Mouse (Mus musculus) spleen, adult 2 months (tissue): Measurements from ENCODE around the gene Gm8914.
"Not testable (repeated sequence)": the region's sequence is repeated elsewhere in the genome, so short reads cannot be mapped to it uniquely, and the experiment has no call there.

Experiments used
- CTCF ChIP-seq: fragments of 200-500 bp; IDR thresholded peaks from 2 replicates; pipeline ENCODE4 v1.5.1; 2011; ENCODE audit warnings: mild to moderate bottlenecking, inconsistent platforms; ENCODE audit not compliant: insufficient read depth, insufficient read length, insufficient replicate concordance; ENCODE audit errors: extremely low read depth
- POLR2A ChIP-seq: fragments of 200-500 bp; IDR thresholded peaks from 2 replicates; pipeline ENCODE4 v1.6.1; 2011; ENCODE audit warnings: low read depth, low read length, inconsistent platforms

DNA sequence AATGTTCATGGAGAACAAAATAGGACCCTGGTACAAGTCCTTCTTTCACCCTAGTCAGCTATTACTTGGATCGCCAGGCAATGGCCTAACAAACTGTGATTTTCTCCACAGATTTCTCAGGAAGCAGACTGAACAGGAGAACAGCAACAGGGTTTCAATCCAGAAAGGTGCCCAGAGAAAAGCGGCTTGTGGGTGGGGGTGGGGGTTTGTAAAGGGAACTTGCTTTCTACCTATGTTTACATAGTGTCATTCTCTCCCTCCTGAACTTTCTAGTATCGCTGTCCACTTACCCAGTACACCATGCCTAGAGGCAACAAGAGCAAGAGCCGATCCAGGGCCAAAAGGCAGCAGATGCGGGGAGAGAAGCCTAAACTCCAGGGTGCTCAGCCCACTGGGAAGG is at the start of gene Gm8914:
- not testable (repeated sequence) for TF ChIP-seq POLR2A, CTCF
